Mouse (Mus musculus): ENCODE measurements at regions not wholly inside any gene's neighbourhood (a gene's known extent, or its start where the extent isn't known, plus 50 kb on each side); places are given as distances from the start of the nearest gene placed in this dataset.

DNA sequence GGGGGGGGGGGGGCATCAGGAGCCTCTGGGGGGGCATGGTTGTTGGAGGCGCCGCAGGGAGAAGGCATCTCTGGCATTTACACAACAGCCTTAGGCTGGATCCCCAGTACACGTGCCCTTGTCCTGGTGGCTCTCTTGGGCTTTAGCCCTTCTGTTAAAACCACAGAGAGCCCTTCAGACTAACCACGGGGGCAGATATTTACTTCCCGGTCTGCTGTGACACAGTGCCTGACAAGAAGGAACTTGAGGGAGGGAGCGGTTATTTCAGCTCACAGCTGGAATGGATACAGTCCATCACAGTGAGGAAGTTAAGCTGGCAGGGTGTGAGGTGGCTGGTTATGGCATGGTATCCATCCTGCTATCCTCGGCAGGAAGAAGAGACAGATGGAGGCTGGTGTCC, 71.0 kb upstream of the Gm11733 start:
- no peak for DNase-seq (ENCODE audit: low spot score)

DNA sequence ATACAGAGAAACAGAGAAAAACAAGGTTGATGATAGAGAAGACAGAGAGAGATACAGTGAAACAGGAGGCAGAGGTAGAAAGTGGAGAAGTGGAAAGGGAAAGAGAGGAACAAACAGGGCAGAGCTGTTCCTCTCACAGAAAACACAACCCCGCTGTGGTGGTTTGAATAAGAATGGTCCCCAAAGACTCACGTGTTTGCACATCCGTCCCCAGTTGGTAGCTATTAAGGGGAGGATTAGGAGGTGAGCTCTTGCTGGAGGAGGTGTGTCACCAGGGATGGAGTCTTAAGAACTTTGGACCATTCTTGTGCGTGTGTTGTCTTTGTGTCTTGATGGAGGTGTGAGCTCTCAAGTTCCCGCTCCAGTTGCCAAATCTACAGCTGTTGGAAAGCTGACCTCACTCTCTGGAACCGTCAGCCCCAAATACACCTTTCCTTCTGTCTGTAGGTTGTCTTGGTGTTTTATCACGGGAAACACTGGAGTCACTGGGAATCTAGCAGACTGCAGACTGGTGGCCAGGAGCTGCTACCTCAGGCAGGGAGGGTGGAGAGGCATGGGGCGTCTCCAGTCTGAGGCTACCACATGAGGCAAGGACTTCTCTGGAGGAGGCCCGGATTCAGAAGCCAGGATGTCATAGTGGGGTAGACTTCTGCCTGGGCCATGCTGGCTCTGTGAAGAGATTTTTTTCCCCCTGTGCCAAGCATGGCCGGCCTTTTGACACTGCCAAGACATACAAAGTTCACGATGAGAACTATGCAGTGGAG, 70.0 kb upstream of the Gm11733 start:
- DNase-seq (ENCODE audit: low spot score): no peak

DNA sequence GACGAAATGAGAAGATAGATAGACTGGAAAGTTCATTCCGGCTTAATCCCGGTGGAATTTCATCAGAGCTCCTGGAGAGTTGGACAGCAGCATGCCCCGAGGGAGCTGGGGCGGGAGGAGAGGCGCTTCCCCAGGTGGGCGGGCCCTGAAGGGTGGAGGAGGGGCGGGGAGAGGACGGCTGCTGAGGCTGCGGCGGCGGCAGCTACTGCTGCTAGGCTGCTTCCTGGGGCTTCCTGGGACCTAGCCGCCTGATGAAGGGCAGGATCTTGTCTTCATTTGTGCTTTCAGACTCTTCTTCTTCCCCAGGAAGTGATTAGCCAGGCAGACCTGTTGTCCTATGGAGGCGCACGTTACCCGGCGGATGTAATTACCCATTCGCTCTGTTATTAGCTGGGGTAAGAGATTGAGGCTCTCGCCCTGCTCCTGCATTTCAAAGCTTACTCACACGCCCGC, 69.3 kb upstream of the Gm11733 start:
- DNase-seq (ENCODE audit: low spot score): peak; percentile 75

DNA sequence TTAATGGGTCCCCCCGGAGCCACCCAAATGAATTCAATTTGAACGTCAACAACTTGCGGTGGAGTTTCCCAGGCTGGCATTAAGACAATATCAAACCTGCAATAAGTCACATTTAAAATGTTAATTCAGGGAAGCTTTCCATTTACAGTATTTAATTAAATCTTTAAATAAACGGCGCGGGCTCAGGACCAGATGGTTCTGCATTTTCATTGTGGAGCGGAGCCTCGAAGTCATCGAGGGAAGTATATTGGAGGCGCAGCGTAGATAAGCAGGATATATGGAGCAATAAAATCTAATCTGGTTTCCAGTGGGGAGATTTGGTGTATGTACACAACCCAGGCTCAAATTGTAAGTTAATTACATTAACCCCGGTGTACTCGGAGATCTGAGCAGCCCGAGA, 68.7 kb upstream of the Gm11733 start:
- DNase-seq (ENCODE audit: low spot score): no peak

DNA sequence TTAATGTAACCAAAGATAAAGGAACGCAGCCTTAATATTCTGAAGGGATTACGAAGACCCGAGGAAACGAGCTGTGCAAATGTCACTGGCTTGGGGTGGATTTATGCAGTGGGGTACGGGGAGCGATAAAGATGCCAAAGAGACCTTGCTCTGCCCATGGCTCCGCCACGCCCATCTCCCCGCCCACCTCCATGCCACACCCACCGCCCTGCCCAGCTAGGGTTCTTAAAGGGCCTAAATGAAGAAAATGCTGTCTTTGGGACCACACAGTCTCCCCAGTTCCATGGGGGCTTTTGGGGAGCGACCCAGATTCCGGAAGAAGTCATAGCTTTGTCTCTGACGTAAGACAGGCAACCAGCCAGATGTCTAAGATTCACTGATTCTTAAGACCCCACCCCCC, 68.2 kb upstream of the Gm11733 start:
- DNase-seq (ENCODE audit: low spot score): no peak

DNA sequence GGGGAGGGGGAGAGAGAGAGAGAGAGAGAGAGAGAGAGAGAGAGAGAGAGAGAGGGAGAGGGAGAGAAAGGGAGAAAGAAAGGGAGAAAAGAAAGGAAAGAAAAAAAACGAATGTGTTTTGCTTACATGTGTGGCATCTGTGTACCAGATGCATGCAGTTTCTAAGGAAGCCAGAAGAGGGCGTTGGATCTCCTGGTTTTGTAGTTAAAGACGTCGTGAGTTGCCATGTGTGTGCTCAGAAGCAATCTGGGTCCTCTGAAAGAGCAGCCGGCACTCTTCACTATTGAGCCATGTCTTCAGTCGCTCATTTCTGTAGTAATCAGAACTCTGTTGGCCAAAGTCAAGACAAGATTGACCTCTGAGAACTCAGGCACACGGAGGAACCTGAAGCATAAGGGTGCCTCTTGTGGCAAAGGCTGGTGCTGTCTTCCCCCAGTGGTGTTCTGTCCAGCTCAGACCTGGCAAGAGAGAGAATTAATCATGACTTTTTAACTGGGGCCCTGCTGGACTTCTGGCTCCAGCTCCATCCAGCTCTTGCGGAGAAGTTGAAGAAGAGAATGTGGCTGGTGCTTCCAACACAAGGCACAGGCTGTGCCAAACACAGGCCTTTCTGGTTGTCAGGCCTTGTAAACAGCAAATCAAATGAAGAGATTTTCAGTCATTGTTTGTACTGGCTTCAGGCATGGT, 67.0 kb upstream of the Gm11733 start:
- DNase-seq (ENCODE audit: low spot score): no peak

DNA sequence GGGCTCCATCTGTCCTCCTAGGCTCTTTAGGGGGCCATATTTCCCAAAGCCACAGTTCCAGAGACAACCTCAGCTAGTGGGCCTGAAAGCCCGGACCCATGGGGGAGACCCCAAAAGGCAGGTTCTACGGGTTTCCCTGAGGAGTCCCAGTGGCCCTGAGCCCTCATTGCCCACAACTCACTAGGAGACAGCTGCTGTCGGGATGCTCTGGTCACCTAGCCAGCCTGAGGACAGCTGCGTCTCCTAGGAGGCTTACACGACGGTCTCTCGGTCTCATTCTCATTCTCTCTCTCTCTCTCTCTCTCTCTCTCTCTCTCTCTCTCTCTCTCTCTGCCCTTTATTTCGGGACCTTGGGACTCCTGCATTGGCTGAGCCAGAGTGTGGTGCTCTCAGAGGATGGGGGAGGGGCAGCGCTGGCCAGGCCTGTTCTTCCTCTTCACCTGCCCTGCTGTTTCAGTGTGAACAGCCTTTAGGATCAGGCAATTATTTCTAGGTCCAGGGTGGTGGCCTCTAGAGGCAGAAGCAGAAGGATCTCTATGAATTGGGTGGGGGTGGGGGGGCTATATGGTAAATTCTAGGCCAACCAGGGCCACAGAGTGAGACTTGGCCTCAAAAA, 66.1 kb upstream of the Gm11733 start:
- no peak for DNase-seq (ENCODE audit: low spot score)

DNA sequence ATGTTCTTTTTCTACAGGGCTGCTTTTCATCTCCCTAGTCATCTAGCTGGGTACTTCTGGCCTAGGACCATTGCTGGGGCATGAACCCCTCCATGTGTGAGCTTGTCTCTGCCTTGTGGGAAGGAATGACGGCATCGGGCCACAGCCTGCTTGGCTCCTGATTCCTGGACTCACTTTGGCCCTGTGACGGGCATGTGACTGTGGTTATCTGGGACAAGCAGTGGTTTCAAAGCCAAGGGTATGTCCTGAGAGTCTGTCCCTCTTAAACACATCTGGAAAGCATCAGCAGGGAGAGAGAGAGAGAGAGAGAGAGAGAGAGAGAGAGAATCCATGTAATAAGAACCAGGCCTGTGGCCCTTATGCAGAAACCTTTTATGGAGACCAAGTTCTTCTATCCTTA, 65.2 kb upstream of the Gm11733 start:
- peak; percentile 69 for DNase-seq (ENCODE audit: low spot score)

DNA sequence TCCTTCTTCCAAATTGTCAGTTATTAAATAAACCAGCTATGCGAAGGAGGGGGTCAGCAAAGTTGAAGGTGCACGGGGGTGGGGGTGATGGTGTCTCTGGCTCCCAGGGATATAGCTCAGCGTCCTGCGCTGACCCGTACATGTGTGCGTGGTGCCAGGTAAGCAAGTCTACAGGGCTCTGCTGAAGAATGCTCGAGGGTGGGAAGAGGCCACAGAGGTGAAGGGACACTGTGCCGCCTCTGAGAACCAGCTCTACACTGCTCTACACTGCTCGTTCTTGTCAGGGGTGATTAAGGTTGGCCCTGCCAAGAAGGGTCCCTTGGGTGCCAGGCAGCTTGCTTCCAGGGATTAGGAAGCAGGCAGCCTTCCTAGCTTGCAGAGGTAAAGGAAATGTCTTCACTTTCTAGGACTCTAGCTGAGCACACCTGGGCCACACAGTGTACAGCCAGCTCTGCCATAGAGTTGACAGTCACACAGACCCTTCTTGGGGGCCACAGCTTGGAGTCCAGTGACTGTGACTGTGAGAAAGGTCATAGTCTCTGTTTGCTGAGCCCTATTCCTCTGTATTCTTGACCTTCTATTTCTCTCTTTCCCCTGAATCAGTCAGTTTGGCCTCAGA, 64.7 kb upstream of the Gm11733 start:
- DNase-seq (ENCODE audit: low spot score): no peak

DNA sequence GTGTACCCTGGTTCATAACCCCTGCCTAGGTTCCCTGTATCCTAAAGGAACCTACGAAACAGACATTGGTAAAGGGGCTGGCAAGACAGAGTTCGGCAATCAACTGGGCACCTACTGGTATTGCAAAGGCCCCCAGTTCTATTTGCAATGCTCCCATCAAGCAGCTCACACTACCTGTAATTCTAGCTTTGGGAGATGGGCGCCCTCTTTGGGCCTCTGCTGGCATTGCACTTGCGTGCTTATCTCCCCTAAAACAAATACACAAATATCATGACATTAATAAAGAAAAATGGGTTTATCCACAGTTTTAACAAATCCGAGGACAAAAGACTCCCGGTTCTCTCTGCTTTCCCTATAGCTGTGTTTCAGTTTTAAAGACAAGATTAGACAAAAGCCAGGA, 61.5 kb upstream of the Gm11733 start:
- DNase-seq (ENCODE audit: low spot score): no peak

DNA sequence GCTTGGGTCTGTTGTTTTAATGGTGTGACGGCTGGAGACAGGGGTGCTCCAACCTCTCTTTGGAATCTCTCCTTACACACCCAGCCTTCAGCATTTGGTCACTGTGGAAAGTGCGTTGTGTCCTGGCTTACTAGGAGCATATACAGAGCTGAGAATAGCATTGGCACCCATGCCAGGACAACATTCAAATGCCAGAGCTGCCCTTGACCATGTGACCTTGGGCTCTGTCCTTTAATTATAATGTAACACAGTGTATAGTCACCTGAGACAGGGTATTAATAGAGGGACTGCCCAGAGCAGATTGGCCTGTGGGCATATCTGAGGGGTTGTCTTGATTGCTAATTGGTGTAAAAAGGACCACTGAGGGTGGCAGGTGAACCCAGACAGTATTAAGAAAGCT, 60.7 kb upstream of the Gm11733 start:
- no peak for DNase-seq (ENCODE audit: low spot score)

DNA sequence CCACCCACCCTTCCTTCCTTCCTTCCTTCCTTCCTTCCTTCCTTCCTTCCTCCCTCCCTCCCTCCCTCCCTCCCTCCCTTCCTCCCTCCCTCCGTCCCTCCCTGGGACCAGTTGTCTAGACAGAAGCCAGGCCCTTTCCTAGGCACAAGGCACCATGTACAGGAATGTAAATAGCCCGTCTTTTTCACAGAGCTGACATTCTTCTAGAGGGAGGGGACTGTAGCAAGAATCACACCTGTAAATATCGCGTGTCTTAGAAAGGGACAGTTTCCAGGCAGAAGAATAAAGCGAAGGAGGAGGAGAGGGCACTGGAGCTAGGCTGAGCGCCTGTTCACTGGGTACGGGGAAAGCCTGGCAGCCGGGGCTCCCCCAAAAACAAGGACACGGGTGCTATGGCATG, 58.7 kb upstream of the Gm11733 start:
- no peak for DNase-seq (ENCODE audit: low spot score)

DNA sequence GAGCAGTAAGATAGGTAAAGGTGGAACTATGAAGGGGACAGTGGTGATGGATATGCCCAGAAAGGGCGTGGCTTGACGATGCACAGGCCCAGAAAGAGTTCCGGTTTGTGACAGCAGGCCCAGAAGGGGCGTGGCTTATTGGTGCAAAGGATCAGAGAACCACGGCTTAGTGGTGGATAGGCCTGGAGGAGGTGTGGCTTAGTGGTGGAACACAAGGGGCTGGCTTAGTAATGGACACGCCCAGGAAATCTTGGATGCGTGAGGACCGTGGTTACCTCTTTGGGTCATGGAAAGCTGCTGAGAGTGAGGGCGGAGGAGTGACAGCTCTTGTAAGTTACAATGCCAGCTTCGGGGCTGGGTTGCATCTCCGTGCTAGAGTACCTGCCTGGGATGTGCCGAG, 58.2 kb upstream of the Gm11733 start:
- no peak for DNase-seq (ENCODE audit: low spot score)

DNA sequence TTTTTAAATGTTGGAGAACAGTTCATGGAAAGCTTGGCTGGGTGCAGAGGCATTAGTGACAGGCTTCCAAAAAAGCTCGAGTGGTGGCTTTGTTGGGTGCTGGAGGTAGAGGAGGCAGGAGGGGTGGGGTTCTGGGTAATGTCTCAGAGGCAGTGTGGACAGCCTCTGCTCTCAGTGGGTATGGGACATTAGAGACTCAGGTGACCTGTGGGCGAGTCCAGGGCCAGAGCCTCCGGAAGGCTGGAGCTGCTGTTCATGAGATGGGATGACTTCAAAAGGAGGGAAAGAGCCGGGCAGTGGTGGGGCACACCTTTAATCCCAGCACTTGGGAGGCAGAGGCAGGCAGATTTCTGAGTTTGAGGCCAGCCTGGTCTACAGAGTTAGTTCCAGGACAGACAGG, 57.5 kb upstream of the Gm11733 start:
- no peak for DNase-seq (ENCODE audit: low spot score)

DNA sequence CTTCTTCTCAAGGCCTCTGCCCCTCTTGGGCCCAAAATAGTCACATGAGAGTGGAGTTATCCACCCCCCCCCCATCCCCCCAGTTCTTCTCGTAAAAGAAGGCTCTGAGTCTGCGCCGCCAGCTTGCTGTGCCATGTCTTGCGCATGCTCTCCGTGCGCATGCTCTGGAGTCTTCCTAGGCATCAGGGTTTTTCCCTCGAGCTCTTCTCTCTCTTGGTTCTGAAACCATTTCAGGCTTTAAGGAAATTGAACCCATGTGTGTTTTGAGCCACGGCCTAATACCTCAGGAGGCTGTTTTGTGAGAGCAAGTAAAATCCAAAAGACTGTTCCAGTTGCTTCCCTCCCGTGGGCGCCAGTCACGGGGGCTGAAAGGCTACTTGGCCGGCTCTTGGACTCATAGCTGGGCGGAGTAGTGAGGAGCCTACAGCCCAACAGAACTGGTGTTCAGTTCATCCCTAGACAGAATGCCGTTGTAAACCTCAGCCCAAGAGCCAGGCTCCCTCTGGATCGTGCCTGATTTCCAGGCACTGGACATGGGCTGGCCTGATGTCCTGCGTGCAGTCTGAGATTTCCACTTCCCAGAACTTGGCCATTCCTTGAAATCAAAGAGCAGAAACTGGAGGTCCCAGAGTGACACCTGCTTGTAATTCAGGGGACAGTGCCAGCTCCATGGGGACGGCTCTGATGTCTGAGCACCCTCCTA, 56.2 kb upstream of the Gm11733 start:
- DNase-seq (ENCODE audit: low spot score): peak; percentile 45

DNA sequence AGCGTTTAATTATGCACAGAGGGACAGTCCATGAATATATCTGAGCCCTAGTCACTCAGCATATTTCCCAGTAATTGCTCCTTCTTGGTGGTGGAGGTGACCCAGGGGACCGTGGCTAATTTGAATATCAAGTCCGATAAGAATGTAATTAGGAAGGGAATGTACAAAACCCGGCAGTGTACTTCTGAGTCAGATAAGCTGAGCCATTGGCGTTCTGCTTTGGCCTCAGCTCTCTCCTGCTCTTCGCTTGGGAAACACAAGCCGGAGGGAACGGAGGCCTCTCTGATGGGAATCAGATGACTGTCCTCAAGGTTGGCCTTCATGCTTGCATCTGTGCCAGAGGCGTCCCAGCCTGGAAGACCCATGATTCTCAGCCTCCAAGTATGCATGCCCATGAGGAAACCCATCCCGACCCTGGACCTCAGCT, 54.8 kb upstream of the Gm11733 start:
- DNase-seq (ENCODE audit: low spot score): peak; percentile 46

DNA sequence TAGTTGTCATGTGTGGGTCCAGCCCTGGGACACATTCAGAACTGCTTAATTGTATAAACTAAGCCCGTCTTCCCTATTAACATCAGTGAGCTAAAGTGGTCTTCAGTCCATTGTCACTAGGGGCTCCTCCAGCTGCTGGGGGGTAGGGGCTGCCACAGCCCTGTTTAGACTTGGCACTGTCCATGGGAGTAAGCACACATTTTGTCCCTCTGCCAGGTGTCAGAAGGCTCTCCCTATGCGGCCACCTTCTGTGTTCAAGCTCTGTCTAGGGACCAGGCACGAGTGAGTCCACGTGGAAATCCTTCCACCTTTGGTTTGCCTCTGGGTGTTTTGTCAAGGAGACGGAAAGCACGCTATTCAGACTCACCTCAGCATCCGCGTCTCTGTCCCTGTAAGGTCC, 54.3 kb upstream of the Gm11733 start:
- no peak for DNase-seq (ENCODE audit: low spot score)

DNA sequence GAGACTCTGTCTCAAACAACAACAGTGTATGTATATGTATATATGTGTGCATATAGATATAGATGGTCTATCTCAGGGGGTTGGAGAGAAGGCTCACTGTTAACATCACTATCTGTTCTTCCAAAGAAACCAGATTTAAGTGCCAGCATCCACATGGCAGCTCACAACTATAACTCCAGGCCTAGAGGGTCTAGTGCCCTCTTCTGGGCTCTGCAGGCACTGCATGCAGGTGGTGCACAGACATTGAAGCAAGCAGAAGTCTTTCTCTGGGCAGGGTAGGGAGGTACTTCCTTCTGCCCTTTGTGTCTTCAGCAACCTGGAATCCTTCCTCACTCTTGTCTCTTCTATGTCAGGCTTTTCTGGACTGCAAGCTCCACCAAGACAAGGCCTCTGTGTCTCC, 50.1 kb upstream of the Gm11733 start:
- no peak for DNase-seq (ENCODE audit: low spot score)
